In genomic region chr1:93236545-93236924, GRCm38 (mm10) we compare ENCODE assay signal across 8 mouse cellular contexts. TPM values are rescaled to one million over a fixed set of nuclear protein-coding genes. Genes with fewer than 3 reads are reported as not detected.
DNase-seq lines count a peak whose midpoint lies in the region; ATAC-seq lines count a peak whose summit lies in the region.

No protein-coding gene starts in this region.

- H3K4me3 ChIP-seq in heart, embryonic 11.5 days (ENCODE audit: low read depth, low read length): peak overlapping the region; percentile 59
- H3K4me3 ChIP-seq in forebrain, embryonic 14.5 days (ENCODE audit: low read depth, low read length): peak overlapping the region; percentile 50
- H3K4me3 ChIP-seq in liver, embryonic 11.5 days (ENCODE audit: low read depth, low read length): peak overlapping the region; percentile 57

- peaks cover 39% of the 10 kb centered on the region for H3K27me3 ChIP-seq in heart, embryonic 11.5 days (ENCODE audit: control insufficient read depth, insufficient read depth, low read length)
- H3K27me3 ChIP-seq in forebrain, embryonic 14.5 days (replicated peaks; ENCODE audit: control insufficient read depth, insufficient read depth, low read length): peaks cover 14% of the 10 kb centered on the region
- peaks cover 38% of the 10 kb centered on the region for H3K27me3 ChIP-seq in liver, embryonic 11.5 days (replicated peaks; ENCODE audit: control insufficient read depth, insufficient read depth, low read length)

- no peaks in the 10 kb centered on the region for H3K9me3 ChIP-seq in heart, embryonic 11.5 days (replicated peaks; ENCODE audit: control insufficient read depth, low read length)
- H3K9me3 ChIP-seq in forebrain, embryonic 14.5 days (replicated peaks; ENCODE audit: control insufficient read depth, low read length): no peaks in the 10 kb centered on the region
- no peaks in the 10 kb centered on the region for H3K9me3 ChIP-seq in liver, embryonic 11.5 days (ENCODE audit: control insufficient read depth, low read length)

- intact Hi-C loops in heart, postnatal 10 days (cut with DNase I): loop anchor here (2.0 kb wide), 1 partner anchor 62 kb away; no protein-coding TSS in a partner anchor

- 12% methylated on average over 3 of the region's 3 CpGs for WGBS in heart, embryonic 11.5 days (ENCODE audit: insufficient replicate concordance)
- WGBS in forebrain, embryonic 14.5 days: 15% methylated on average over 3 of the region's 3 CpGs
- 11% methylated on average over 3 of the region's 3 CpGs for WGBS in liver, embryonic 11.5 days

- H3K27ac ChIP-seq in heart, embryonic 11.5 days (ENCODE audit: low read depth, low read length): no peak overlapping the region
- no peak overlapping the region for H3K27ac ChIP-seq in forebrain, embryonic 14.5 days (ENCODE audit: low read depth, low read length)
- H3K27ac ChIP-seq in liver, embryonic 11.5 days (ENCODE audit: low read depth, low read length): no peak overlapping the region

- H3K4me1 ChIP-seq in heart, embryonic 11.5 days (ENCODE audit: control insufficient read depth, insufficient read depth, low read length): peaks cover 14% of the 10 kb centered on the region; the same call in 1 of the 2 replicates
- H3K4me1 ChIP-seq in forebrain, embryonic 14.5 days (ENCODE audit: control insufficient read depth, insufficient read depth, low read length): no peaks in the 10 kb centered on the region
- 0 out of 2 replicates have a peak, but pooled peaks cover 3% of the 10 kb centered on the region for H3K4me1 ChIP-seq in liver, embryonic 11.5 days (replicated peaks; ENCODE audit: control insufficient read depth, insufficient read depth, low read length)

- no peaks in the 10 kb centered on the region for H3K36me3 ChIP-seq in heart, embryonic 11.5 days (ENCODE audit: control insufficient read depth, insufficient read depth, low read length)
- no peaks in the 10 kb centered on the region for H3K36me3 ChIP-seq in forebrain, embryonic 14.5 days (ENCODE audit: control insufficient read depth, insufficient read depth, low read length)
- H3K36me3 ChIP-seq in liver, embryonic 11.5 days (ENCODE audit: control insufficient read depth, insufficient read depth, low read length): no peaks in the 10 kb centered on the region

- ATAC-seq in heart, embryonic 11.5 days (replicated peaks; ENCODE audit: insufficient number of reproducible peaks, low FRiP score, low TSS enrichment): 0 out of 2 replicates have a peak, but pooled peaks have one; percentile 5
- ATAC-seq in forebrain, embryonic 14.5 days: peak; percentile 24; the same call in 1 of the 2 replicates
- no peak for ATAC-seq in liver, embryonic 11.5 days (replicated peaks; ENCODE audit: low FRiP score)

- H3K4me2 ChIP-seq in heart, embryonic 11.5 days: peak overlapping the region; percentile 96
- H3K4me2 ChIP-seq in forebrain, embryonic 14.5 days (ENCODE audit: low read length): peak overlapping the region; percentile 99
- peak overlapping the region; percentile 95 for H3K4me2 ChIP-seq in liver, embryonic 11.5 days

- DNase-seq in heart, postnatal 10 days: no peak
- peak; percentile 73 for DNase-seq in NIH3T3 (ENCODE audit: low read depth)
- DNase-seq in forebrain, embryonic 14.5 days (ENCODE audit: low spot score): peak; percentile 32
- no peak for DNase-seq in liver, embryonic 11.5 days (ENCODE audit: low spot score)
- DNase-seq in retina, embryonic 14.5 days (ENCODE audit: low spot score): peak; percentile 71
- no peak for DNase-seq in left cerebral cortex, adult 11 months (ENCODE audit: low spot score)
- DNase-seq in layer of hippocampus, adult 8-10 months (ENCODE audit: low spot score in 2 of 2): no peak

- 0 out of 2 replicates have a peak overlapping the region, but pooled peaks have one; percentile 67 for H3K9ac ChIP-seq in heart, embryonic 11.5 days (ENCODE audit: low read depth, low read length)
- peak overlapping the region; percentile 59; the same call in 1 of the 2 replicates for H3K9ac ChIP-seq in forebrain, embryonic 14.5 days (ENCODE audit: low read length)
- H3K9ac ChIP-seq in liver, embryonic 11.5 days (ENCODE audit: low read depth, low read length): no peak overlapping the region; the same call in 1 of the 2 replicates

RNA-seq across cellular contexts. Expression of gene Sned1, which starts 0.9 kb away (rescaled TPM):
- 3.0 and 3.4 TPM in 2 replicates for polyA plus RNA-seq in heart, embryonic 11.5 days (2014; fragmentation: Nextera tagmentation; extraction: Ambion mirVana)
- total RNA-seq in heart, postnatal 10 days (2021): 10 to 100 TPM; 11.4 to 17.6 TPM
- polyA plus RNA-seq in forebrain, embryonic 14.5 days (2014; fragmentation: Nextera tagmentation; extraction: Ambion mirVana): 1.8 and 2.5 TPM in 2 replicates
- 0.61 and 2.3 TPM in 2 replicates for polyA plus RNA-seq in liver, embryonic 11.5 days (2014; fragmentation: Nextera tagmentation; extraction: Ambion mirVana)
- 10 to 100 TPM in 3 of 4 experiments, 1 to 10 TPM in 1; 9.9 to 13.5 (median 12.4) TPM for total RNA-seq in layer of hippocampus, adult 8-10 months (2022)

Comparison
In these comparisons a context has a peak if more than half of its experiments do, and no peak if none do; other contexts are left out.
1. DNase-seq: peak in NIH3T3 (single experiment), forebrain, embryonic 14.5 days (single experiment) and retina, embryonic 14.5 days (single experiment); none in heart, postnatal 10 days (0 of 2), liver, embryonic 11.5 days (single experiment), left cerebral cortex, adult 11 months (single experiment) and layer of hippocampus, adult 8-10 months (0 of 2).
2. Peak in every context shown above with its lines, with median percentiles within 50 percentile points of each other: H3K4me2 ChIP-seq and H3K4me3 ChIP-seq.